Mouse (Mus musculus): ENCODE measurements around the gene Ppp1r13b.
"Not testable (repeated sequence)": the region's sequence is repeated elsewhere in the genome, so short reads cannot be mapped to it uniquely, and the experiment has no call there.

DNA sequence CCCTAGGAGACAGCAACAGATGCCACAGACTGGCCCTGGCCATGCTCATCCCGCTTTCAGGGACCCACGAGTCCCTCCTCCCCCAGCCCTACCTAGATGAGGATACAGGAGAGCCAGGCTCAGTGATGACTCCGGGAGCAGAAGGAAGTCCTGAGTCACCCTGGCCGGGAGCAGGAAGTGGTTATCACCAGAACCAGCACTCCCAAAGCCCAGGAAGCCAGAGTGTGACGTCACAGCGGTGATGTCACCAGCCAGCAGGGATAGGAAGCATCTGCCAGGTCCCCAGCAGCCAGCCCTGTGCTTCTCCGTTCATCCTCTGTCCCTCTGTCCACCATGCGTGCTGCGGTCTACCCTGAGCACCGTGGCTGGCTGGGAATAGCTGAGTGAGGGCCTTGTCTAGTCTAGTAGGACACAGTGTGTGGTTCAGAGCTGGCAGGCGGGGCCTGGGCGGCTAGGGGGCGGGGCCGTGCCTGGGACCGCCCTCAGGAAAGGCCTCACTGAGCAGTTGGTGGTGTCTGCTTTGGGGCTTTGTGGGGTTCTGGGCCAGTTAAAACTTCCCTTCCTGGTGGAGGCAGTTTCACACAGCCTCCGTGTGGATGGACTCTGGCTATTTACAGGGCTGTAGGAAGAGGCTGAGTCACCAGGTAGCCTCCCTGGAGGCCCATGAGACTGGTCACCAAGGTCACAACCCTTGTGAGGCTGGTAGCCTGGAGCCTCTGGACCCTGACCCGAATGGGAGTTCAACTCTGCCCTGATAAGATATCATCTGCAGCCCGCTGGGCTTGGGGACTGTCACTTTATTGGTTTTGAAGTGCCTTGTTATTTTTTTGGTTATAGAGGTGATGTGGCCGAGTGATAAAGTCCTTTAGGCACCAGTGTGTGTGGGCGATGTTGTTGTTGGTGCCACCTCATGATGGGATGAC lies 36.4 kb upstream of the Ppp1r13b start:
- not testable (repeated sequence) for TF ChIP-seq CTCF (IDR thresholded peaks at IDR 0.05; ENCODE audit: extremely low read depth, insufficient read depth, insufficient read length, insufficient replicate concordance); POLR2A (IDR thresholded peaks at IDR 0.05; ENCODE audit: low read depth, low read length)
